Mouse (Mus musculus) ES-Bruce4 (cell line): ENCODE results near the gene Glyat.

Experiments used
- CTCF ChIP-seq: IDR thresholded peaks from one replicate; pipeline ENCODE4 v1.8.1; 2011; ENCODE audit warnings: low read depth, low read length
- EP300 ChIP-seq: IDR thresholded peaks from 2 replicates; pipeline ENCODE4 v1.6.1; 2011; ENCODE audit warnings: low read depth, low read length; ENCODE audit not compliant: insufficient read depth
- POLR2A ChIP-seq: IDR thresholded peaks from one replicate; pipeline ENCODE4 v1.8.1; 2011; ENCODE audit warnings: low read length; ENCODE audit not compliant: insufficient read depth

DNA sequence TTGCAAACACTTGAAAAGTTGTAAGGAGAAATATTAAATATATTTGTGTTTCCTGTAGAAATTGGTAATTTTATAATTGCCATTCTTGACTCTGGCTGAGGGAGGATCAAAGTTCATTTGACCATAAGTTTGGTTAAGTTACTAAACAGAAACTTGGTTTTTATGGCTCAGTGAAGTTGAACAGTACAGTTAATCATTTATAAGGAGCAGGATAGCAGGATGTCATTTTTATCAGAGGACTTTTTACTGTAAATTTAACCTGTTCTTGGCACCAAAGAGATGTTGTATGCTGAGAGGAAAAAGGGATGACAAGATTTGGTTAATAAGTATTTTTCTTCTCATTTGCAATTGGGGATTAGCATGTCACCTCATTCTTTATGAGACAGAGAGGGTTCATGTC lies 51.5 kb downstream of the Glyat start:
- TF ChIP-seq CTCF (no peak), POLR2A (no peak), EP300 (no peak)
